In genomic region chr5:143811653-143812052, GRCm38 (mm10) we compare ENCODE assay signal across 20 mouse cellular contexts.
"Had no signal": no experiment of that assay in that cellular context is flagged by ENCODE, and none has a peak within 500 bp of the region (broad histone marks: within the 10 kb centered on the region; RNA-seq: fewer than 3 reads in every experiment).

No protein-coding gene starts in this region.

- DNase-seq: liver, embryonic 13.5 days; liver, postnatal 0 days; lung, adult 2 months; lung, postnatal 14 days; lung, postnatal 4 days; midbrain, embryonic 14.5 days; right cerebral cortex, adult 18-20 months; right cerebral cortex, postnatal 25 days; right cerebral cortex, postnatal 4 days; spleen, adult 18-20 months; thymus, adult 18-20 months; thymus, postnatal 14 days; thymus, postnatal 36 days had no signal

- H3K4me3 ChIP-seq: liver, embryonic 13.5 days; liver, embryonic 15.5 days; lung, embryonic 15.5 days; midbrain, embryonic 10.5 days; midbrain, embryonic 12.5 days; myocyte; neural tube, embryonic 13.5 days; neural tube, embryonic 15.5 days had no signal

- H3K9me3 ChIP-seq: liver, embryonic 13.5 days; liver, embryonic 15.5 days; lung, embryonic 15.5 days; midbrain, embryonic 10.5 days; midbrain, embryonic 12.5 days; neural tube, embryonic 13.5 days; neural tube, embryonic 15.5 days had no signal

- H3K36me3 ChIP-seq: liver, embryonic 13.5 days; liver, embryonic 15.5 days; lung, embryonic 15.5 days; midbrain, embryonic 10.5 days; midbrain, embryonic 12.5 days; neural tube, embryonic 13.5 days; neural tube, embryonic 15.5 days had no signal

- H3K27me3 ChIP-seq: liver, embryonic 15.5 days; lung, embryonic 15.5 days; midbrain, embryonic 12.5 days; neural tube, embryonic 13.5 days; neural tube, embryonic 15.5 days had no signal

- H3K27ac ChIP-seq: liver, embryonic 13.5 days; liver, embryonic 15.5 days; lung, embryonic 15.5 days; midbrain, embryonic 10.5 days; midbrain, embryonic 12.5 days; neural tube, embryonic 13.5 days; neural tube, embryonic 15.5 days had no signal

- H3K4me1 ChIP-seq: lung, embryonic 15.5 days; midbrain, embryonic 10.5 days; midbrain, embryonic 12.5 days; neural tube, embryonic 13.5 days; neural tube, embryonic 15.5 days had no signal
